Mouse (Mus musculus) forebrain, embryonic 13.5 days (tissue): ENCODE data around the gene Tcte2. TPM values are rescaled to one million over a fixed set of nuclear protein-coding genes. Genes with fewer than 3 reads are reported as not detected.
A peak's percentile ranks its signal among the peaks of the same experiment; 100 is the strongest.

ENCODE experiments used
- ATAC-seq: fragments of 200-750 bp; cut with Nextera tagmentation; 2 replicates; pipeline ENCODE4 v1.8.0; 2017
- H3K27ac ChIP-seq: fragments of 300-500 bp; sonication (generic); 2 replicates; pipeline ENCODE4 v1.5.1; 2015; ENCODE audit warnings: inconsistent platforms, mild to moderate bottlenecking, moderate library complexity
- H3K27me3 ChIP-seq: fragments of 300-500 bp; sonication (generic); 2 replicates; pipeline ENCODE4 v1.6.1; 2015; ENCODE audit warnings: mild to moderate bottlenecking, inconsistent platforms
- H3K36me3 ChIP-seq: fragments of 300-500 bp; sonication (generic); 2 replicates; pipeline ENCODE4 v1.6.1; 2015; ENCODE audit warnings: mild to moderate bottlenecking, inconsistent platforms; ENCODE audit not compliant: poor library complexity, severe bottlenecking
- H3K4me1 ChIP-seq: fragments of 300-500 bp; sonication (generic); 2 replicates; pipeline ENCODE4 v1.6.1; 2015; ENCODE audit warnings: inconsistent platforms
- H3K4me2 ChIP-seq: fragments of 300-500 bp; sonication (generic); 2 replicates; pipeline ENCODE4 v1.6.1; 2015; ENCODE audit warnings: inconsistent platforms, mild to moderate bottlenecking, moderate library complexity
- H3K4me3 ChIP-seq: fragments of 300-500 bp; sonication (generic); 2 replicates; pipeline ENCODE4 v1.5.1; 2015; ENCODE audit warnings: mild to moderate bottlenecking, inconsistent platforms
- H3K9ac ChIP-seq: fragments of 300-500 bp; sonication (generic); 2 replicates; pipeline ENCODE4 v1.6.1; 2015; ENCODE audit warnings: mild to moderate bottlenecking, inconsistent platforms
- H3K9me3 ChIP-seq: fragments of 300-500 bp; sonication (generic); replicated peaks from 2 replicates; pipeline ENCODE4 v1.6.1; 2016; ENCODE audit warnings: inconsistent platforms
- WGBS: fragments of 180-500 bp; shearing (Covaris S2); methylation state at CpG from one replicate; pipeline ENCODE4 v1.1.7; 2015; 5-methylcytosine and 5-hydroxymethylcytosine counted together
- polyA plus RNA-seq: library from polyadenylated mRNA; unstranded; fragments of >200 nt; fragmentation: Nextera tagmentation; extraction: Ambion mirVana; gene quantifications from 2 replicates; pipeline ENCODE4 v1.2.1, GENCODE M21; 2015

Gene Tcte2
- polyA plus RNA-seq, 1 experiment from 2014 or later: 19.2 TPM

- H3K4me3 ChIP-seq: no peak overlapping the region
- WGBS: 84% methylated on average over 6 of the region's 6 CpGs
- no peak overlapping the region for H3K4me2 ChIP-seq
- no peak overlapping the region for H3K27ac ChIP-seq
- H3K4me1 ChIP-seq: peaks cover 36% of the 10 kb centered on the region
- no peaks in the 10 kb centered on the region for H3K36me3 ChIP-seq
- no peaks in the 10 kb centered on the region for H3K27me3 ChIP-seq
- peak overlapping the region; percentile 18; the same call in 1 of the 2 replicates for H3K9ac ChIP-seq
- H3K9me3 ChIP-seq: no peaks in the 10 kb centered on the region
- ATAC-seq: peak; percentile 39; the same call in 1 of the 2 replicates
Observed at GRCm38 (mm10) chr17:13744219-13744618, 17.4 kb downstream of the Tcte2 start.

GRCm38 (mm10) chr17:13743709-13744079 is 17.9 kb downstream of the Tcte2 start:
- 55% methylated on average over 5 of the region's 5 CpGs for whole genome bisulfite sequencing
- Histone ChIP-seq H3K9me3 (no peaks in the 10 kb centered on the region), H3K9ac (0 out of 2 replicates have a peak overlapping the region, but pooled peaks have one; percentile 23), H3K4me1 (peaks cover 36% of the 10 kb centered on the region), H3K4me2 (no peak overlapping the region), H3K4me3 (no peak overlapping the region), H3K27ac (no peak overlapping the region), H3K27me3 (no peaks in the 10 kb centered on the region), H3K36me3 (no peaks in the 10 kb centered on the region)
- no peak for ATAC-seq

DNA sequence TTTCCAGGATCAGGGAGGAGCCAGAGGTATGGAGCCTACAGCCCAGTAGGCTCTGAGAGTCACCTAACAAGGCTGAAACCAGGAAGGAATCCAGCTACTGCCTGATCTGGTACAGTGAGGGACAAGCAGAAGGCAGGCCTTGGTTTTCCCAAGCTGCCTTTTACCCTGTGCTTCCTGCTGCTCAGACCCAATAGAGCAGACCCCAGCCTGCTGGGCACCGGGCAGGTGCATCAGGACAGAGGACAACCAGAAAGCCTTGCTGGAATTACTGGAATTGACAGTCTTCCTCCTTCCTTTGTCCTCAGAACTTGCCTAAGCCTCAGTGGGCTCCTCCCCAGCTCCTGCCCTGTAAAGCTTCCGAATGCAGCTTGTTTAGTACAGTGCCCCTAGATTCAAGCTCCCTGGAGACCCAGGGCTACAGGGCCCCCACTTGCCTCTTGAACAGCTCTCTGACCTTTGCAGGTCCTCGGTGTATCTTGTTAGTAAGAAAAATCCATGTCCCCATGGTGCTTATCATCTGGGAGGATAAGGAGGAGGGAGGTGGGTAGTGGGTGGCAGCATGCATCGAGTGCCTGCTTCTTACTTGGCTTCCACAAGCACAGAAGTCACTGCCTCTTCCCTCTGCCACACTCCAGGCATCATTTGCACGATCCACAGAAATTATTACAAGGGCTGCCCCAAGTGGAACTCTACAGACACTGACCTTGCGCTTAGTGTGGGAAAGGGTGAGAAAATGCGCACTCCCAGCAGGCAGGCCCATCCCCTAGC is 18.5 kb downstream of the Tcte2 start:
- Histone ChIP-seq H3K9me3 (no peaks in the 10 kb centered on the region), H3K4me1 (peaks cover 36% of the 10 kb centered on the region), H3K27ac (no peak overlapping the region), H3K27me3 (no peaks in the 10 kb centered on the region), H3K4me3 (no peak overlapping the region), H3K36me3 (no peaks in the 10 kb centered on the region), H3K9ac (0 out of 2 replicates have a peak overlapping the region, but pooled peaks have one; percentile 23), H3K4me2 (no peak overlapping the region)
- WGBS: 47% methylated on average over 7 of the region's 7 CpGs
- ATAC-seq: no peak

DNA sequence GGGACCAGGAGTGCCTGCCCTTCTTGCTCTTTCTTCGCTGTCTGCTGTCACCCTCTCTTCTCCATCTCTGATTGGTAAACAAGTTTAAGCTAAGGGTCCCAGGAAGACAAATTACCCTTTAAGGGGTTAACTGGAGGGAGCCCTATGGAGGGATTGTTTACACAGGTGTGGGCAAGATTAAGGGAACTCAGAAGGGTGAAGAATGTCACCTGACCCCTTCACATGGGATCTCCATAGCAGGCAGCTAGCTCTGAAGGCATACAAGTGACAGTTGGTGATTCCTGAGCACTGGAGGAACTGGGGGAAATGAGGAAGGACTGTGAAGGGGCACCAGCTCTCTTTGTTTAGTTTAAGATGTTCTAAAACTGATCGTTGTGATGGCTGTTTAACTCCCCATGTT is 19.3 kb downstream of the Tcte2 start:
- H3K4me3 ChIP-seq: no peak overlapping the region
- H3K4me2 ChIP-seq: no peak overlapping the region
- H3K36me3 ChIP-seq: no peaks in the 10 kb centered on the region
- H3K27ac ChIP-seq: no peak overlapping the region
- 55% methylated on average over 2 of the region's 2 CpGs for WGBS
- H3K4me1 ChIP-seq: peaks cover 36% of the 10 kb centered on the region
- H3K9me3 ChIP-seq: no peaks in the 10 kb centered on the region
- H3K9ac ChIP-seq: no peak overlapping the region
- H3K27me3 ChIP-seq: no peaks in the 10 kb centered on the region
- no peak for ATAC-seq

DNA sequence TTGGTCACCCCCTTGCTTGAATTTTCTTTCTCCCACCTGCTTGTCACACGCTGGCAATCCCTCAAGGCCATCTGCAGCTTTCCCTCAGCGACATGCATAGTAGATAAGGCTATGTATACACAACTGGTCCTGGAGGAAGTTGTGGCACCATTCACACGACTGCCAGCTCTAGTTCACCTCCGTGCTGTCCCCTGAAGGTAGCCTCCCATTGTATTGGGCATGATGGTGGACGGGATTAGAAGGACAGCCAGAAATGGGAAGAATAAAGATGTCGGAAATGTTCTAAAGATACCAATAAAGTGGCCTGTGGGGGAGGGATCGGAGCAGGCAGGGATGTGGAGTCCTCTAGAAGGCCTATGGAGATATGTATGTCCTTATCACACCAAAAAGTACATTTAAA is 20.0 kb downstream of the Tcte2 start:
- Histone ChIP-seq H3K27ac (no peak overlapping the region), H3K36me3 (no peaks in the 10 kb centered on the region), H3K9me3 (no peaks in the 10 kb centered on the region), H3K4me1 (peaks cover 37% of the 10 kb centered on the region), H3K27me3 (no peaks in the 10 kb centered on the region), H3K4me2 (no peak overlapping the region), H3K9ac (no peak overlapping the region), H3K4me3 (no peak overlapping the region)
- no peak for ATAC-seq
- 89% methylated on average over 7 of the region's 7 CpGs for WGBS

DNA sequence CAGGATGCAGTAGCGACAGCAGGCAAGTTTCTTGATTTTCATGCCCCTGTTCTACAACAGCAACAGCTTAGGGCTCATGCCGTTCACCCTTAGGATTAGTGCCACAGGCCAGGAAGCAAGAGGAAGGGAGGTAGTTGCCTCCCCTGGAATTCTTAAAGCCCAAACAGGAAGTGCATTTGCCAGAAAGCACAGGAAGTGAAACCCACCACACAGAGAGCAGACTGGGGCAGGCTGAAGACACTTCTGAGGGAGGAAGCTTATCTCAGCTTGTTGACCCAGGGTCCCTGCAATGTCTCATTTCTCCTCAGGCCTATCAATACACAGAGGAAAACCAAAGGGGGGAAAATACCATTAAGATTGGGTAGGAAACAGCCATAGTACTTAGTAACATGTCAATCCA is 20.8 kb downstream of the Tcte2 start:
- no peak overlapping the region for H3K4me3 ChIP-seq
- no peaks in the 10 kb centered on the region for H3K9me3 ChIP-seq
- no peaks in the 10 kb centered on the region for H3K27me3 ChIP-seq
- no peak for ATAC-seq
- H3K27ac ChIP-seq: no peak overlapping the region
- no peak overlapping the region for H3K4me2 ChIP-seq
- no peaks in the 10 kb centered on the region for H3K36me3 ChIP-seq
- WGBS: 60% methylated on average over 2 of the region's 2 CpGs
- no peak overlapping the region for H3K9ac ChIP-seq
- peaks cover 45% of the 10 kb centered on the region for H3K4me1 ChIP-seq

GRCm38 (mm10) chr17:13739981-13740380 is 21.6 kb downstream of the Tcte2 start:
- Histone ChIP-seq H3K27ac (no peak overlapping the region), H3K36me3 (no peaks in the 10 kb centered on the region), H3K9ac (no peak overlapping the region), H3K4me1 (peaks cover 40% of the 10 kb centered on the region), H3K27me3 (no peaks in the 10 kb centered on the region), H3K4me3 (no peak overlapping the region), H3K4me2 (no peak overlapping the region), H3K9me3 (no peaks in the 10 kb centered on the region)
- WGBS: 70% methylated on average over 5 of the region's 5 CpGs
- ATAC-seq: no peak

DNA sequence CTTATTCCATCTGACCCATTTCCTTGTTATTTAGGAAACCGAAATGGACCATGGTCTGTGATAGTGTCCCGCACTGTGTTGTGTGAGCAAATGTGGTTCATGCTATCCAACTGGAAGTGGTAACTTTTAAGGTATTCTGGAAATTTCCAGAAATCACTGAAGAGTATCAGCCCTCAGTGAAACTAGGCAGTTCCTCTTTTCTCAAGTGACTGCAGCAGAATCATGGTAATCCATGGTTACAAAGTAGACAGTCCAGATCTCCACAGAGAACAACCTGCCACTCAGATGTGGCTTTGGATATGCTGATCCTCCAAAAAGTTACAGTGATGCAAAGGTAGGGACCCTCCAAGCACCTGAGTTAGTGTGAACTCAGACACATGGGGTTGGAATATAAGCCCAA is 22.7 kb downstream of the Tcte2 start:
- no peak for ATAC-seq
- no peaks in the 10 kb centered on the region for H3K9me3 ChIP-seq
- H3K27me3 ChIP-seq: no peaks in the 10 kb centered on the region
- no peak overlapping the region for H3K4me2 ChIP-seq
- WGBS: 99% methylated on average over 2 of the region's 2 CpGs
- H3K9ac ChIP-seq: no peak overlapping the region
- H3K36me3 ChIP-seq: no peaks in the 10 kb centered on the region
- H3K4me1 ChIP-seq: peaks cover 31% of the 10 kb centered on the region
- H3K4me3 ChIP-seq: no peak overlapping the region
- H3K27ac ChIP-seq: no peak overlapping the region

- Histone ChIP-seq H3K27ac (no peak overlapping the region), H3K4me1 (peaks cover 25% of the 10 kb centered on the region), H3K9ac (no peak overlapping the region), H3K9me3 (no peaks in the 10 kb centered on the region), H3K4me2 (no peak overlapping the region), H3K36me3 (no peaks in the 10 kb centered on the region), H3K4me3 (no peak overlapping the region), H3K27me3 (no peaks in the 10 kb centered on the region)
- ATAC-seq: no peak
- 77% methylated on average over 7 of the region's 7 CpGs for whole genome bisulfite sequencing
Observed at GRCm38 (mm10) chr17:13738121-13738776, 23.4 kb downstream of the Tcte2 start.

- no peaks in the 10 kb centered on the region for H3K9me3 ChIP-seq
- no peak overlapping the region for H3K27ac ChIP-seq
- no peak overlapping the region for H3K4me2 ChIP-seq
- H3K36me3 ChIP-seq: no peaks in the 10 kb centered on the region
- no peak; the same call in 1 of the 2 replicates for ATAC-seq
- no peaks in the 10 kb centered on the region for H3K27me3 ChIP-seq
- peaks cover 18% of the 10 kb centered on the region; the same call in 1 of the 2 replicates for H3K4me1 ChIP-seq
- 63% methylated on average over 6 of the region's 6 CpGs for WGBS
- H3K4me3 ChIP-seq: no peak overlapping the region
- no peak overlapping the region for H3K9ac ChIP-seq
Observed at GRCm38 (mm10) chr17:13737336-13737735, 24.3 kb downstream of the Tcte2 start.

GRCm38 (mm10) chr17:13735803-13736282 is 25.8 kb downstream of the Tcte2 start:
- ATAC-seq: peak; percentile 48; the same call in 1 of the 2 replicates

DNA sequence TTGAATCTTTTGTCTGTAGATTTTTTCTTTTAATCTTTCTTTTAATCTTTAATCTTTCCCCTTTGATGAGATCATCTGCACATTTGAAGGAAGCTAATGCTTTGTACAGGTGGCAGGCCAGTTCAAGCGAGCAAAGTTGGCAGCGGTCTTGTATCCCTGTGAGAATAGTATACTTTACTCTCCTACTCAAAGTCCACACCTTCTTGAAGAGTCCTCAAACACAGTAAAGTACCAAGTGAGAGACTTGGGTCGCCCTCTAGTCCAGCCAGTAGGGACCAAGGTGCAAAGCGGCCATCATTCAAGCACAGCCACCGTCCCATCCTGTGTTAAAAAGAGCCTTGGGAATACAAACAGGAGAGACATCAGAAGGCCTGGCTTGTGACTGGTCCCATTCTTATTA is 26.6 kb downstream of the Tcte2 start:
- 88% methylated on average over 5 of the region's 5 CpGs for WGBS
- no peaks in the 10 kb centered on the region for H3K9me3 ChIP-seq
- no peak overlapping the region for H3K27ac ChIP-seq
- no peak for ATAC-seq
- H3K36me3 ChIP-seq: no peaks in the 10 kb centered on the region
- H3K9ac ChIP-seq: no peak overlapping the region
- H3K4me3 ChIP-seq: no peak overlapping the region
- no peak overlapping the region for H3K4me2 ChIP-seq
- H3K4me1 ChIP-seq: peaks cover 10% of the 10 kb centered on the region; the same call in 1 of the 2 replicates
- H3K27me3 ChIP-seq: no peaks in the 10 kb centered on the region

More at GRCm38 (mm10) chr17:13735803-13736282, 25.8 kb downstream of the Tcte2 start:
- peaks cover 15% of the 10 kb centered on the region; the same call in 1 of the 2 replicates for H3K4me1 ChIP-seq
- H3K9me3 ChIP-seq: no peaks in the 10 kb centered on the region
- H3K4me2 ChIP-seq: no peak overlapping the region
- 72% methylated on average over 8 of the region's 8 CpGs for WGBS
- no peaks in the 10 kb centered on the region for H3K36me3 ChIP-seq
- no peak overlapping the region for H3K27ac ChIP-seq
- no peak overlapping the region for H3K4me3 ChIP-seq
- no peak overlapping the region for H3K9ac ChIP-seq
- no peaks in the 10 kb centered on the region for H3K27me3 ChIP-seq
